Mouse (Mus musculus) CH12.LX (cell line): ENCODE results near the gene Mettl22.

Experiments
- CTCF ChIP-seq, 2 experiments: IDR thresholded peaks in 1 of 2; conservative IDR thresholded peaks in 1 of 2; 2 replicates each; pipeline ENCODE4 v1.5.1; 2011 to 2012; ENCODE audit warnings: low read depth in 2 of 2, low read length in 2 of 2, improper control_type of control experiment in 1 of 2, inconsistent platforms in 1 of 2, mild to moderate bottlenecking in 1 of 2, moderate library complexity in 1 of 2
- E2F4 ChIP-seq: IDR thresholded peaks from 2 replicates; pipeline ENCODE4 v1.6.1; 2011; ENCODE audit warnings: low read depth, low read length, improper control_type of control experiment; ENCODE audit not compliant: insufficient replicate concordance
- ELF1 ChIP-seq: IDR thresholded peaks from 2 replicates; pipeline ENCODE4 v1.6.1; 2014; ENCODE audit warnings: low read depth, mild to moderate bottlenecking, inconsistent platforms, low read length, improper control_type of control experiment
- JUND ChIP-seq: conservative IDR thresholded peaks from 2 replicates; pipeline ENCODE4 v1.6.1; 2011; ENCODE audit warnings: low read depth, low read length, improper control_type of control experiment
- KAT2A ChIP-seq: IDR thresholded peaks from 2 replicates; pipeline ENCODE4 v1.6.1; 2012; ENCODE audit warnings: low read length, improper control_type of control experiment, inconsistent platforms; ENCODE audit not compliant: insufficient replicate concordance
- MAZ ChIP-seq: IDR thresholded peaks from 2 replicates; pipeline ENCODE4 v1.6.1; 2012; ENCODE audit warnings: low read depth, mild to moderate bottlenecking, inconsistent platforms, low read length, improper control_type of control experiment, moderate library complexity
- POLR2A ChIP-seq: IDR thresholded peaks from 2 replicates; pipeline ENCODE4 v1.6.1; 2011; ENCODE audit warnings: low read depth, mild to moderate bottlenecking, improper control_type of control experiment, low read length
- RCOR1 ChIP-seq: conservative IDR thresholded peaks from 2 replicates; pipeline ENCODE4 v1.6.1; 2012; ENCODE audit warnings: low read depth, mild to moderate bottlenecking, inconsistent platforms, low read length, improper control_type of control experiment
- SMC3 ChIP-seq: IDR thresholded peaks from 2 replicates; pipeline ENCODE4 v1.6.1; 2011; ENCODE audit warnings: low read depth, low read length, improper control_type of control experiment
- TBP ChIP-seq: conservative IDR thresholded peaks from 2 replicates; pipeline ENCODE4 v1.6.1; 2011; ENCODE audit warnings: low read depth, low read length, improper control_type of control experiment
- ZKSCAN1 ChIP-seq: IDR thresholded peaks from 2 replicates; pipeline ENCODE4 v1.6.1; 2012; ENCODE audit warnings: low read depth, inconsistent platforms, low read length, improper control_type of control experiment, borderline replicate concordance

DNA sequence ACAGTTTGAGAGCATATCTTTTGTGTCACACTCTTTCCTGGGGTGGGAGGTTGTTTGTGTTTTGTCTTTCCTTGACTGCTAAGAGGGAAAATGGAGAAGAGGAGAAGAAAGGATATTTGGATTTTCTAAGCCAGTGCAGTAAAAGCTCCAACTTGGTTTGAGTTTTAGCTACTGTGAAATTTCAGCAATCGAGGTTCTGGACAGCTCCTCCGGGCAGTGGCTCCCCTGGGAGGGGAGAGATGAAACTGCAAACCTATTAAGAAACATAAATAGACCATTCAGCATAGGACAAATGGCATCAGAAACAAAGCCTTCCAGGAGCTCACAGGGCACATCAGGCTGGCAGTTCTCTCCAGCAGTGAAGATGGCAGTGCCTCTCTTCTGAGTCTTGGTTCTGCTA is 33.7 kb downstream of the Mettl22 start:
- no peak for TF ChIP-seq ZKSCAN1
- TF ChIP-seq KAT2A = no peak
- no peak for TF ChIP-seq CTCF (conservative IDR thresholded peaks at IDR 0.05 in 1 of 2, IDR thresholded peaks at IDR 0.05 in 1 of 2; ENCODE audit: low read depth in 2 of 2, low read length in 2 of 2)
- TF ChIP-seq POLR2A = no peak
- no peak for TF ChIP-seq E2F4
- no peak for TF ChIP-seq MAZ
- TF ChIP-seq RCOR1 = no peak
- TF ChIP-seq TBP = no peak
- TF ChIP-seq JUND = no peak
- no peak for TF ChIP-seq SMC3
- TF ChIP-seq ELF1 = no peak
